In the genomic region with DNA sequence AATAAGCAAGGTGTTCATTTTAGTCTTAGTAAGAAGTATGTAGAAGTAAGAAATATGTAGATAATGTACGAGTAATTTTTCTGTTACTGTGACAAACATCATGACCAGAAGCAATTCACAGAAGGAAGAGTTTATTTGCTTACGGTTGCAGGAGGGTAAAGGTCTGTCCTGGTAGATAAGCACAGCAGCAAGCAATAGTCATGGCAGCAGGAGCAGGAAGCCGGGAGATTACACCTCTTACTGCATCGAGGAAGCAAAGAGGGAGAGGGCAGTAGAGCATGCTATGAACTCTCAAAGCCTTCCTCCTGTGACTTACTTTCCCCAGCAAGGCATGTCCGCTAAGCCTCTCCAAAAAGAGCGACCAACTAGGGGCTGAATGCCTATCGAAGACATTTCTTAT, we compare ENCODE assay signal across 21 mouse cellular contexts.
DNase-seq lines count a peak whose midpoint lies in the region; ATAC-seq and TF ChIP-seq lines count a peak whose summit lies in the region.
"Had no signal": no experiment of that assay in that cellular context is flagged by ENCODE, and none has a peak within 500 bp of the region (broad histone marks: within the 10 kb centered on the region; RNA-seq: fewer than 3 reads in every experiment).

No protein-coding gene starts in this region.

- H3K27me3 ChIP-seq in heart, embryonic 13.5 days (replicated peaks): no peaks in the 10 kb centered on the region
- H3K27me3 ChIP-seq in heart, adult 2 months (ENCODE audit: control insufficient read depth, insufficient read depth, low read length): no peaks in the 10 kb centered on the region
- H3K27me3 ChIP-seq in MEL (ENCODE audit: control insufficient read depth in 1 of 2, insufficient read depth in 2 of 2, low read length in 2 of 2): no peaks in the 10 kb centered on the region
- H3K27me3 ChIP-seq in intestine, embryonic 15.5 days (replicated peaks): no peaks in the 10 kb centered on the region
- H3K27me3 ChIP-seq in liver, embryonic 16.5 days (ENCODE audit: control insufficient read depth, insufficient read depth, low read depth, low read length): no peaks in the 10 kb centered on the region
- H3K27me3 ChIP-seq: forebrain, embryonic 12.5 days; hindbrain, embryonic 12.5 days; limb, embryonic 13.5 days; megakaryocyte, embryonic 14.5 days; neural tube, embryonic 12.5 days; Patski had no signal

- H3K27ac ChIP-seq in heart, embryonic 13.5 days (replicated peaks): peak overlapping the region; percentile 28; the same call in 1 of the 2 replicates
- no peak overlapping the region for H3K27ac ChIP-seq in heart, adult 2 months
- H3K27ac ChIP-seq in MEL (ENCODE audit: control insufficient read depth, low read depth, low read length): peak overlapping the region; percentile 77
- no peak overlapping the region for H3K27ac ChIP-seq in intestine, embryonic 15.5 days
- H3K27ac ChIP-seq in liver, embryonic 16.5 days (ENCODE audit: low read length): no peak overlapping the region
- H3K27ac ChIP-seq: forebrain, embryonic 12.5 days; heart, embryonic 10.5 days; hindbrain, embryonic 12.5 days; layer of hippocampus, adult 2 months; limb, embryonic 13.5 days; neural tube, embryonic 12.5 days had no signal

- ATAC-seq in heart, embryonic 13.5 days (ENCODE audit: extremely low read depth, insufficient number of reproducible peaks, low FRiP score, low TSS enrichment): no peak
- ATAC-seq in intestine, embryonic 15.5 days: peak; percentile 88
- peak; percentile 47; the same call in 1 of the 2 replicates for ATAC-seq in liver, embryonic 16.5 days (ENCODE audit: low read depth)
- ATAC-seq: Patski had no signal

- peaks cover 24% of the 10 kb centered on the region for H3K4me1 ChIP-seq in heart, embryonic 13.5 days
- no peaks in the 10 kb centered on the region for H3K4me1 ChIP-seq in heart, adult 2 months (ENCODE audit: control insufficient read depth, insufficient read depth, low read length)
- H3K4me1 ChIP-seq in MEL (ENCODE audit: control insufficient read depth in 1 of 2, insufficient read depth in 2 of 2, low read length in 2 of 2): peaks cover 11 to 13% of the 10 kb centered on the region in 2 experiments
- H3K4me1 ChIP-seq in intestine, embryonic 15.5 days (replicated peaks): 0 out of 2 replicates have a peak, but pooled peaks cover 3% of the 10 kb centered on the region
- no peaks in the 10 kb centered on the region; the same call in 1 of the 2 replicates for H3K4me1 ChIP-seq in liver, embryonic 16.5 days (ENCODE audit: control insufficient read depth, low read depth, low read length)
- H3K4me1 ChIP-seq: forebrain, embryonic 12.5 days; hindbrain, embryonic 12.5 days; limb, embryonic 13.5 days; megakaryocyte, embryonic 14.5 days; neural tube, embryonic 12.5 days had no signal

- no peaks in the 10 kb centered on the region for H3K79me2 ChIP-seq in heart, adult 2 months (replicated peaks; ENCODE audit: control insufficient read depth, insufficient read depth, low read length)
- H3K79me2 ChIP-seq in MEL (ENCODE audit: control insufficient read depth, insufficient read depth, low read length, poor library complexity): no peaks in the 10 kb centered on the region

- H3K36me3 ChIP-seq in heart, embryonic 13.5 days: no peaks in the 10 kb centered on the region
- no peaks in the 10 kb centered on the region for H3K36me3 ChIP-seq in heart, adult 2 months (ENCODE audit: control insufficient read depth, insufficient read depth, low read length)
- peaks cover 0 to 14% of the 10 kb centered on the region in 2 experiments; a peak in 2 of 4 replicates for H3K36me3 ChIP-seq in MEL (ENCODE audit: control insufficient read depth in 1 of 2, insufficient read depth in 2 of 2, low read length in 2 of 2)
- H3K36me3 ChIP-seq in intestine, embryonic 15.5 days: no peaks in the 10 kb centered on the region
- no peaks in the 10 kb centered on the region for H3K36me3 ChIP-seq in liver, embryonic 16.5 days (ENCODE audit: control insufficient read depth, insufficient read depth)
- H3K36me3 ChIP-seq: forebrain, embryonic 12.5 days; heart, embryonic 10.5 days; hindbrain, embryonic 12.5 days; limb, embryonic 13.5 days; neural tube, embryonic 12.5 days had no signal

- H3K9ac ChIP-seq in heart, embryonic 13.5 days: no peak overlapping the region
- H3K9ac ChIP-seq in heart, adult 2 months (ENCODE audit: low read depth, low read length): no peak overlapping the region
- H3K9ac ChIP-seq in MEL (ENCODE audit: control insufficient read depth, low read depth, low read length, poor library complexity, severe bottlenecking): peak overlapping the region; percentile 38; the same call in 1 of the 2 replicates
- H3K9ac ChIP-seq in intestine, embryonic 15.5 days: no peak overlapping the region
- H3K9ac ChIP-seq in liver, embryonic 16.5 days (ENCODE audit: low read depth, low read length): no peak overlapping the region
- H3K9ac ChIP-seq: forebrain, embryonic 12.5 days; hindbrain, embryonic 12.5 days; limb, embryonic 13.5 days; lung, embryonic 14.5 days; neural tube, embryonic 12.5 days had no signal

- no peak for DNase-seq in heart, adult 2 months
- DNase-seq in MEL (ENCODE audit: low read depth, low spot score): peak; percentile 81
- no peak for DNase-seq in kidney, adult 9 months
- no peak for DNase-seq in gastrocnemius, postnatal 4 days (ENCODE audit: low spot score in 2 of 2)
- DNase-seq in layer of hippocampus, postnatal 14 days (ENCODE audit: low spot score in 2 of 2): no peak
- DNase-seq: adrenal gland, adult 8-10 months; kidney, adult 8-10 months; spleen, adult 18-20 months; thymus, postnatal 25 days had no signal

- no peak for TF ChIP-seq CTCF in heart, adult 2 months (IDR thresholded peaks at IDR 0.05)
- no peak for TF ChIP-seq CTCF in MEL (IDR thresholded peaks at IDR 0.05 in 2 of 3, conservative IDR thresholded peaks at IDR 0.05 in 1 of 3; ENCODE audit: control insufficient read depth in 1 of 3, insufficient read depth in 1 of 3, low read depth in 2 of 3, low read length in 3 of 3, poor library complexity in 1 of 3, severe bottlenecking in 1 of 3)

- no peak overlapping the region for H3K4me2 ChIP-seq in heart, embryonic 13.5 days
- H3K4me2 ChIP-seq in intestine, embryonic 15.5 days (replicated peaks): no peak overlapping the region
- no peak overlapping the region for H3K4me2 ChIP-seq in liver, embryonic 16.5 days (ENCODE audit: low read depth, low read length)
- H3K4me2 ChIP-seq: forebrain, embryonic 12.5 days; hindbrain, embryonic 12.5 days; limb, embryonic 13.5 days; neural tube, embryonic 12.5 days had no signal

- no peak for TF ChIP-seq EP300 in heart, adult 2 months (IDR thresholded peaks at IDR 0.05; ENCODE audit: insufficient read depth, low read depth, low read length)
- TF ChIP-seq EP300 in MEL (IDR thresholded peaks at IDR 0.05; ENCODE audit: low read depth in 1 of 2, low read length in 2 of 2): peak; percentile 75 to 86

- TF ChIP-seq RAD21 in MEL (IDR thresholded peaks at IDR 0.05; ENCODE audit: low read depth, low read length): no peak

- 56% methylated on average over 7 of the region's 7 CpGs for WGBS in heart, embryonic 13.5 days
- 60% methylated on average over 7 of the region's 7 CpGs for WGBS in heart, adult 2 months
- 73% methylated on average over 7 of the region's 7 CpGs for WGBS in intestine, embryonic 15.5 days
- WGBS in liver, embryonic 16.5 days (ENCODE audit: insufficient replicate concordance): 38% methylated on average over 7 of the region's 7 CpGs

- no peak overlapping the region for H3K4me3 ChIP-seq in heart, embryonic 13.5 days
- H3K4me3 ChIP-seq in heart, adult 2 months: no peak overlapping the region
- peak overlapping the region; percentile 8 to 48; a peak in 3 of 4 replicates for H3K4me3 ChIP-seq in MEL (ENCODE audit: control insufficient read depth in 1 of 2, insufficient read depth in 1 of 2, low read depth in 2 of 2, low read length in 2 of 2)
- H3K4me3 ChIP-seq in intestine, embryonic 15.5 days (replicated peaks): no peak overlapping the region
- no peak overlapping the region for H3K4me3 ChIP-seq in liver, embryonic 16.5 days (ENCODE audit: low read depth, low read length)
- H3K4me3 ChIP-seq: forebrain, embryonic 12.5 days; heart, embryonic 10.5 days; hindbrain, embryonic 12.5 days; layer of hippocampus, adult 2 months; limb, embryonic 13.5 days; megakaryocyte, embryonic 14.5 days; neural tube, embryonic 12.5 days had no signal

- intact Hi-C loops in heart, adult 2 months (cut with DNase I): no loop called here

- no peak for TF ChIP-seq POLR2A in heart, adult 2 months (IDR thresholded peaks at IDR 0.05; ENCODE audit: insufficient read depth, low read depth, low read length)
- TF ChIP-seq POLR2A in MEL (IDR thresholded peaks at IDR 0.05; ENCODE audit: control insufficient read depth in 1 of 2, insufficient read depth in 1 of 2, low read depth in 1 of 2, low read length in 2 of 2, poor library complexity in 1 of 2): no peak

- H3K9me3 ChIP-seq in heart, embryonic 13.5 days: 0 out of 2 replicates have a peak, but pooled peaks cover 4% of the 10 kb centered on the region
- H3K9me3 ChIP-seq in MEL (replicated peaks; ENCODE audit: insufficient read depth, low read length): no peaks in the 10 kb centered on the region
- H3K9me3 ChIP-seq in intestine, embryonic 15.5 days: no peaks in the 10 kb centered on the region
- no peaks in the 10 kb centered on the region for H3K9me3 ChIP-seq in liver, embryonic 16.5 days (replicated peaks; ENCODE audit: control insufficient read depth, low read length)
- H3K9me3 ChIP-seq: forebrain, embryonic 12.5 days; heart, embryonic 10.5 days; hindbrain, embryonic 12.5 days; limb, embryonic 13.5 days; megakaryocyte, embryonic 14.5 days; neural tube, embryonic 12.5 days had no signal

TF ChIP-seq in MEL, 35 proteins besides CTCF, POLR2A, EP300 and RAD21:
- TF ChIP-seq MYB (IDR thresholded peaks at IDR 0.05; ENCODE audit: low read depth, low read length): peak; percentile 49; the same call in 1 of the 2 replicates
- peak; percentile 85 for TF ChIP-seq TAL1 (IDR thresholded peaks at IDR 0.05; ENCODE audit: low read length)
- TF ChIP-seq ETS1 (IDR thresholded peaks at IDR 0.05; ENCODE audit: low read depth, low read length): peak; percentile 70
- no peak; the same call in 1 of the 2 replicates for TF ChIP-seq SIN3A (IDR thresholded peaks at IDR 0.05; ENCODE audit: low read length)
- 0 out of 2 replicates have a peak, but pooled peaks have one; percentile 43 for TF ChIP-seq MYC (IDR thresholded peaks at IDR 0.05; ENCODE audit: low read depth, low read length)
- no peak for TF ChIP-seq JUND (IDR thresholded peaks at IDR 0.05; ENCODE audit: low read depth, low read length)
- peak; percentile 83 for TF ChIP-seq GATA1 (IDR thresholded peaks at IDR 0.05; ENCODE audit: low read depth, low read length)
- TF ChIP-seq TBP (IDR thresholded peaks at IDR 0.05; ENCODE audit: low read depth, low read length): peak; percentile 32; the same call in 1 of the 2 replicates
- no peak for TF ChIP-seq MAFK (IDR thresholded peaks at IDR 0.05; ENCODE audit: borderline replicate concordance, low read depth, low read length)
- TF ChIP-seq TCF12 (IDR thresholded peaks at IDR 0.05; ENCODE audit: low read depth, low read length): peak; percentile 78
- TF ChIP-seq MAX (IDR thresholded peaks at IDR 0.05; ENCODE audit: low read length): 0 out of 2 replicates have a peak, but pooled peaks have one; percentile 15

Comparison
In these comparisons a context has a peak if more than half of its experiments do, and no peak if none do; other contexts are left out.
1. H3K27ac ChIP-seq: peak in heart, embryonic 13.5 days (single experiment) and MEL (single experiment); none in heart, adult 2 months (single experiment), intestine, embryonic 15.5 days (single experiment) and liver, embryonic 16.5 days (single experiment).
2. H3K4me3 ChIP-seq: peak in MEL (2 of 2); none in heart, embryonic 13.5 days (single experiment), heart, adult 2 months (single experiment), intestine, embryonic 15.5 days (single experiment) and liver, embryonic 16.5 days (single experiment).